Mouse (Mus musculus): Measurements from ENCODE around the gene Gm13271. TPM values are rescaled to one million over a fixed set of nuclear protein-coding genes. Genes with fewer than 3 reads are reported as not detected.
"Not testable (repeated sequence)": the region's sequence is repeated elsewhere in the genome, so short reads cannot be mapped to it uniquely, and the experiment has no call there.

The Gm13271 gene
- polyA plus RNA-seq (2016; fragmentation: Nextera tagmentation; extraction: Ambion mirVana), result not detected in 2 replicates

DNA sequence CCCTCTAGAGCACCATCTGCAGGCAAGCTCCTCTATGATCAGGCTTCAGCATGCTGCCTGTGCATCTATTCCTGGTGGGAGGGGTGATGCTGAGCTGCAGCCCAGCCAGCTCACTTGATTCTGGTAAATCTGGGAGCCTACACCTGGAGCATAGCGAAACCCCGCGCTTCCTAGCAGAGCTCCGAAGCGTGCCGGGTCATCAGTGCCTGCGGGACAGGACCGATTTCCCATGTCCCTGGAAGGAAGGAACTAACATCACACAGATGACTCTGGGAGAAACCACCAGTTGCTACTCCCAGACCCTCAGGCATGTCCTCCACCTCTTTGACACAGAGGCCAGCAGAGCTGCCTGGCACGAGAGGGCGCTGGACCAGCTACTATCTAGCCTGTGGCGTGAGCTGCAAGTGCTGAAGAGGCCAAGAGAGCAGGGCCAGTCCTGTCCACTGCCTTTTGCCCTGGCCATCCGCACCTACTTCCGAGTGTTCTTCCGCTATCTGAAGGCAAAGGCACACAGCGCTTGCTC, at the start of gene Gm13271:
Gm13271 (plus strand) TSS at position 51 of the 523 bp plus-strand sequence.
- H3K36me3 ChIP-seq; H3K4me3 ChIP-seq; H3K27ac ChIP-seq (ENCODE audit: poor library complexity, severe bottlenecking); H3K9me3 ChIP-seq (replicated peaks); H3K9ac ChIP-seq; H3K27me3 ChIP-seq (replicated peaks); H3K4me1 ChIP-seq (replicated peaks); ATAC-seq (ENCODE audit: insufficient number of reproducible peaks, low FRiP score); H3K4me2 ChIP-seq: not testable (repeated sequence)
- 56% methylated on average over 15 of the region's 15 CpGs for WGBS

DNA sequence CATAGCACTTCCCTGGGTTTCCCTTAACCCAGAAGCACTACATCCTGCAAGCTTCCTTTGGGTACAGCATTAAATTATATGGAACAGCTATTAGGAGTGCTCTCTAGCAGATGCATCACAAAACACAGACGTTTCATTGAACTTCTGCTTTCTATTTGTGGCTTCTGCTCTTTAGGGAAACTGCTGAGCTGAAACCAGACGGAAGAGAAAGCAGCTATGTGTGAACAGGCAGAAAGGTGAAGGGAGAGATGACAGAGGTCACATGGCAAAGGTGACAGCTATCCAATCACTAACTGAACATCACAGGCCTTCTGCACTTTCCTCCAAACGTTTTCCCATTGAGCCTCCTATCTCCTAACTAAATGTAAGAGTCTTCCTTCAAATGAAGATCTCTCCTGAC, 48.7 kb upstream of the Gm13271 start:
- H3K9ac ChIP-seq, result no peak overlapping the region
- no peaks in the 10 kb centered on the region for H3K4me1 ChIP-seq (replicated peaks)
- 20% methylated on average over 3 of the region's 3 CpGs for WGBS
- H3K36me3 ChIP-seq, result no peaks in the 10 kb centered on the region
- no peak for ATAC-seq (ENCODE audit: insufficient number of reproducible peaks, low FRiP score)
- H3K4me2 ChIP-seq, result no peak overlapping the region
- no peaks in the 10 kb centered on the region for H3K9me3 ChIP-seq (replicated peaks)
- H3K27me3 ChIP-seq (replicated peaks), result no peaks in the 10 kb centered on the region
- no peak overlapping the region for H3K27ac ChIP-seq (ENCODE audit: poor library complexity, severe bottlenecking)
- H3K4me3 ChIP-seq, result no peak overlapping the region

- Histone ChIP-seq H3K4me3 (no peak overlapping the region), H3K36me3 (no peaks in the 10 kb centered on the region), H3K4me1 (replicated peaks) (no peaks in the 10 kb centered on the region), H3K27ac (ENCODE audit: poor library complexity, severe bottlenecking) (no peak overlapping the region), H3K27me3 (replicated peaks) (no peaks in the 10 kb centered on the region), H3K4me2 (no peak overlapping the region), H3K9ac (no peak overlapping the region), H3K9me3 (replicated peaks) (no peaks in the 10 kb centered on the region)
- no peak for ATAC-seq (ENCODE audit: insufficient number of reproducible peaks, low FRiP score)
- WGBS, result 81% methylated on average over 1 of the region's 1 CpGs
Measured at GRCm38 (mm10) chr4:88707128-88707826, 47.4 kb upstream of the Gm13271 start.

- Histone ChIP-seq H3K9me3 (replicated peaks) (no peaks in the 10 kb centered on the region), H3K4me2 (no peak overlapping the region), H3K36me3 (peaks cover 33% of the 10 kb centered on the region), H3K4me1 (replicated peaks) (peaks cover 6% of the 10 kb centered on the region), H3K27ac (ENCODE audit: poor library complexity, severe bottlenecking) (no peak overlapping the region), H3K27me3 (replicated peaks) (no peaks in the 10 kb centered on the region), H3K4me3 (no peak overlapping the region), H3K9ac (no peak overlapping the region)
- no peak for ATAC-seq (ENCODE audit: insufficient number of reproducible peaks, low FRiP score)
- 93% methylated on average over 1 of the region's 1 CpGs for WGBS
Measured at GRCm38 (mm10) chr4:88714281-88714680, 40.4 kb upstream of the Gm13271 start.

GRCm38 (mm10) chr4:88715059-88715458, 39.6 kb upstream of the Gm13271 start:
- no peak for ATAC-seq (ENCODE audit: insufficient number of reproducible peaks, low FRiP score)
- no peak overlapping the region for H3K9ac ChIP-seq
- H3K4me3 ChIP-seq, result no peak overlapping the region
- no peaks in the 10 kb centered on the region for H3K9me3 ChIP-seq (replicated peaks)
- peaks cover 7% of the 10 kb centered on the region for H3K4me1 ChIP-seq (replicated peaks)
- H3K27ac ChIP-seq (ENCODE audit: poor library complexity, severe bottlenecking), result no peak overlapping the region
- H3K36me3 ChIP-seq, result peaks cover 35% of the 10 kb centered on the region
- no peaks in the 10 kb centered on the region for H3K27me3 ChIP-seq (replicated peaks)
- H3K4me2 ChIP-seq, result no peak overlapping the region

DNA sequence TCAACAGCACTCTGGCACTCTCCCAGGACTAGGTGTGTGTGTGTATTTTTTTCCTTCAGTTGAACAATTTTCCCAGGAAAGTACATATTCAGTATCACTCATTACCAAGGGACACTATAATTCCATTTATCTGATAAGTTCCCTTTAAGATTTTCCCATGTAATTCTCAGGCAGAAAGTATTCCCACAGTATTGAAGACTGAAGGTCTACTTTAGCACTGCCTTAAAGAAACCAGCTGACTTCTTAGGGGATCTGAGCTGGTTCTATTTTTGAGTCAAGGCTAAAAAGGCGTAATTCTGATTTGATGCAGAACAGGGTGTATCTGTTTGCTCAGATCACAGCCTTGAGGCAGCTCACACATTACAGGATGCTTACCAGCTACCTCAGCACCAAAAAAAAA, 36.0 kb upstream of the Gm13271 start:
- H3K4me1 ChIP-seq (replicated peaks), result peaks cover 20% of the 10 kb centered on the region
- no peak overlapping the region; the same call in 1 of the 2 replicates for H3K9ac ChIP-seq
- no peak for ATAC-seq (ENCODE audit: insufficient number of reproducible peaks, low FRiP score)
- H3K27ac ChIP-seq (ENCODE audit: poor library complexity, severe bottlenecking), result no peak overlapping the region
- H3K36me3 ChIP-seq, result peaks cover 37% of the 10 kb centered on the region
- no peaks in the 10 kb centered on the region for H3K9me3 ChIP-seq (replicated peaks)
- H3K27me3 ChIP-seq (replicated peaks), result no peaks in the 10 kb centered on the region
- H3K4me2 ChIP-seq, result peak overlapping the region; percentile 67
- WGBS, result 22% methylated on average over 1 of the region's 1 CpGs
- peak overlapping the region; percentile 43 for H3K4me3 ChIP-seq

- H3K36me3 ChIP-seq, result peaks cover 14% of the 10 kb centered on the region
- under 1% methylated on average over 82 of the region's 82 CpGs for WGBS
- peak within 1 kb of the TSS; percentile 86 for H3K4me3 ChIP-seq
Measured at GRCm38 (mm10) chr4:88721791-88722721, 32.6 kb upstream of the Gm13271 start, which contains the start of the genes Gm26566 and Klhl9. Gene Gm26566, plus strand, starts transcription at chr4:88721805. Gene Klhl9, minus strand, starts transcription at chr4:88722465.

DNA sequence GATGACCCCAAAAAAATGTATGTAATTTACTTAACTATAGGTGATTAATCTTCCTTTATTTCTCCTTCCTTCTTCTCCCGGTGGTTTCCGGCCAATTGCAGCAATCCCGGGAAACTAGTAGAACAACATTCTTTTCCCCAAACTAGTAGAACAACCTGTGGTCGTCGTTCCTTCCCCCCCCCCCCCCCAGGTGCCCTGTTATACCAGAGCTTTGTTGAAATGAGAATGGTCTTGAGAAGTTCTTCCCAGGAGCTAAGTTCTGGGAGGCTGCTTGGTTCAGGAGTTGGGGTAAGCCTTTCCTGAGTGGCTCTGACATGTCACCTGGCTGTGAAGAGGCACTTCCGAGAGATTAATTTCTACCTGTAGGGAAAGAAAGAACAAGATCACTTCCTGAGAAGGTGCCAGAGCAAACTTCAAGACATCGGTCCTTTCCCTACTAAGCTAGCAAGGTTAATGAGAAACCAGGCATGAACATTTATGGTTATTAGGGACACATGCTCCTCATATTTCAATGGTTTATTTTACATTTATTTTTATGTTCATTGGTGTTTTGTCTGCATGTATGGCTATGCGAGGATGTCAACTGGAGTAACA, 31.1 kb upstream of the Gm13271 start:
- H3K9ac ChIP-seq, result no peak overlapping the region
- no peak for ATAC-seq (ENCODE audit: insufficient number of reproducible peaks, low FRiP score)
- H3K4me2 ChIP-seq, result no peak overlapping the region
- H3K27ac ChIP-seq (ENCODE audit: poor library complexity, severe bottlenecking), result no peak overlapping the region
- no peaks in the 10 kb centered on the region for H3K9me3 ChIP-seq (replicated peaks)
- no peak overlapping the region for H3K4me3 ChIP-seq
- no peaks in the 10 kb centered on the region for H3K27me3 ChIP-seq (replicated peaks)
- 62% methylated on average over 8 of the region's 8 CpGs for WGBS
- H3K36me3 ChIP-seq, result peaks cover 11% of the 10 kb centered on the region
- peaks cover 14% of the 10 kb centered on the region for H3K4me1 ChIP-seq (replicated peaks)

More at GRCm38 (mm10) chr4:88721791-88722721, 32.6 kb upstream of the Gm13271 start, which contains the start of the genes Gm26566 and Klhl9:
- Histone ChIP-seq H3K4me1 (replicated peaks) (peaks cover 17% of the 10 kb centered on the region), H3K9ac (peak within 1 kb of the TSS; percentile 98), H3K9me3 (replicated peaks) (no peaks in the 10 kb centered on the region), H3K27me3 (replicated peaks) (no peaks in the 10 kb centered on the region), H3K27ac (ENCODE audit: poor library complexity, severe bottlenecking) (peak within 1 kb of the TSS; percentile 99), H3K4me2 (peak within 1 kb of the TSS; percentile 90)
- ATAC-seq (ENCODE audit: insufficient number of reproducible peaks, low FRiP score), result peak; percentile 98

- Histone ChIP-seq H3K4me2 (no peak overlapping the region), H3K27ac (ENCODE audit: poor library complexity, severe bottlenecking) (no peak overlapping the region), H3K4me3 (no peak overlapping the region), H3K9me3 (replicated peaks) (no peaks in the 10 kb centered on the region), H3K36me3 (no peaks in the 10 kb centered on the region), H3K27me3 (replicated peaks) (no peaks in the 10 kb centered on the region), H3K9ac (no peak overlapping the region), H3K4me1 (replicated peaks) (no peaks in the 10 kb centered on the region)
- WGBS, result 63% methylated on average over 6 of the region's 6 CpGs
- ATAC-seq (ENCODE audit: insufficient number of reproducible peaks, low FRiP score), result no peak
Measured at GRCm38 (mm10) chr4:88726727-88727126, 27.9 kb upstream of the Gm13271 start.

DNA sequence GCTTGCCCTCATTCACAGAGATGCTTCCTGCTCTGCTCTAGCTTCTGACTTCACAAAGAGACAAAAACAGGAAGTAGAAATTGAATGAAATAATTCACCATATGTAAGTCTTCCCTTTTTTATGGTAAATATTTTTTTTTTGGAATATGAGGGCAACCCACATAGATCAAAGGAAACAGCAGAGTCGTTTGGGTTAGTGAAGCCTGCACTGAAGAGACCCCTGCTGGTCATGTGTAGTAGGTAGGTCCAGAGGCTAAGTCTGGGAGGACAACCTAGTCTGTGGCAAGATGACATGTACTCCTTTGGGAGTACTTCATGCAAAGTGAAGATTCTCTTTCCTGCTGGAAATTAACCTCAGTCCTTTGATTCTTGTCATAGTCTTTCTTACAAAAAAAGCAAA, 27.3 kb upstream of the Gm13271 start:
- Histone ChIP-seq H3K4me2 (no peak overlapping the region), H3K4me1 (replicated peaks) (no peaks in the 10 kb centered on the region), H3K27me3 (replicated peaks) (no peaks in the 10 kb centered on the region), H3K9me3 (replicated peaks) (no peaks in the 10 kb centered on the region), H3K4me3 (no peak overlapping the region), H3K27ac (ENCODE audit: poor library complexity, severe bottlenecking) (no peak overlapping the region), H3K36me3 (no peaks in the 10 kb centered on the region), H3K9ac (no peak overlapping the region)
- WGBS, result 0% methylated on average over 1 of the region's 1 CpGs
- no peak; the same call in 1 of the 2 replicates for ATAC-seq (ENCODE audit: insufficient number of reproducible peaks, low FRiP score)

DNA sequence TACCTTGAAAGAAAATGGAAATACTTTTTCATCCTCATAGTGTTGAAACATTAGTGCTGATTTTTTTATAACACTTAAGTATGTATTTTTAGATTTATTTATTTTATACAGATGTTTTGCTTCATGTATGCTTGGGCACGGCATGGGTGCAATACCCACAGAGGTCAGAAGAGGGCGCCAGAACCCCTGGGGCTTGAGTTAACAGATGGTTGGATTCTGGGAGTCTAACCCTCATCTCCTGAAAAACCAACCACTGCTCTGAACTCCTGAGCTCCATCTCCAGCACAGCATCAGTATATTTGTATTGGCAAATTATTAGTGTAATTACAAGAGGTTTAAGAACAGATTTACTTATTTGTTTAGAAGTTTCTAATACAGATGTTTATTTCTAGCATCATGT, 16.2 kb upstream of the Gm13271 start:
- 12% methylated on average over 2 of the region's 2 CpGs for WGBS
- Histone ChIP-seq H3K4me1 (replicated peaks) (0 out of 2 replicates have a peak, but pooled peaks cover 4% of the 10 kb centered on the region), H3K9me3 (replicated peaks) (no peaks in the 10 kb centered on the region), H3K27me3 (replicated peaks) (no peaks in the 10 kb centered on the region), H3K9ac (no peak overlapping the region), H3K27ac (ENCODE audit: poor library complexity, severe bottlenecking) (no peak overlapping the region), H3K36me3 (no peaks in the 10 kb centered on the region), H3K4me2 (no peak overlapping the region), H3K4me3 (no peak overlapping the region)
- no peak for ATAC-seq (ENCODE audit: insufficient number of reproducible peaks, low FRiP score)
